In genomic region chr10:4431746-4432122, GRCm38 (mm10) we compare ENCODE assay signal across 8 mouse cellular contexts. TPM values are rescaled to one million over a fixed set of nuclear protein-coding genes. Genes with fewer than 3 reads are reported as not detected.
DNase-seq lines count a peak whose midpoint lies in the region; ATAC-seq and TF ChIP-seq lines count a peak whose summit lies in the region.

No protein-coding gene starts in this region.

- no peaks in the 10 kb centered on the region for H3K27me3 ChIP-seq in heart, adult 2 months (ENCODE audit: control insufficient read depth, insufficient read depth, low read length)
- no peaks in the 10 kb centered on the region for H3K27me3 ChIP-seq in thymus, adult 2 months (ENCODE audit: control insufficient read depth, insufficient read depth, low read length)
- H3K27me3 ChIP-seq in liver, embryonic 11.5 days (replicated peaks; ENCODE audit: control insufficient read depth, insufficient read depth, low read length), result no peaks in the 10 kb centered on the region

- peak overlapping the region; percentile 66 for H3K9ac ChIP-seq in heart, adult 2 months (ENCODE audit: low read depth, low read length)
- H3K9ac ChIP-seq in liver, embryonic 11.5 days (ENCODE audit: low read depth, low read length), result peak overlapping the region; percentile 89

- peaks cover 2% of the 10 kb centered on the region; the same call in 1 of the 2 replicates for H3K4me1 ChIP-seq in heart, adult 2 months (ENCODE audit: control insufficient read depth, insufficient read depth, low read length)
- peaks cover 9% of the 10 kb centered on the region for H3K4me1 ChIP-seq in thymus, adult 2 months (replicated peaks; ENCODE audit: control insufficient read depth, insufficient read depth, low read length)
- H3K4me1 ChIP-seq in liver, embryonic 11.5 days (replicated peaks; ENCODE audit: control insufficient read depth, insufficient read depth, low read length), result peaks cover 14% of the 10 kb centered on the region

- no peak for DNase-seq in heart, adult 2 months
- no peak for DNase-seq in heart, adult 8-10 months (ENCODE audit: low spot score)
- no peak for DNase-seq in thymus, adult 2 months
- DNase-seq in thymus, postnatal 36 days, result no peak
- no peak for DNase-seq in liver, embryonic 11.5 days (ENCODE audit: low spot score)
- no peak for DNase-seq in embryo, embryonic 11 days
- no peak for DNase-seq in ovary, postnatal 10 days (ENCODE audit: low spot score)
- DNase-seq in B cell, adult 2 months, result no peak

- peak overlapping the region; percentile 81 for H3K27ac ChIP-seq in heart, adult 2 months
- peak overlapping the region; percentile 1; the same call in 1 of the 2 replicates for H3K27ac ChIP-seq in thymus, adult 2 months (ENCODE audit: control insufficient read depth, insufficient read depth, low read length)
- H3K27ac ChIP-seq in liver, embryonic 11.5 days (ENCODE audit: low read depth, low read length), result peak overlapping the region; percentile 66

- H3K79me2 ChIP-seq in heart, adult 2 months (replicated peaks; ENCODE audit: control insufficient read depth, insufficient read depth, low read length), result no peaks in the 10 kb centered on the region

- intact Hi-C loops in heart, adult 2 months (cut with DNase I), result loop anchor here (1.0 to 5.0 kb wide), 3 partner anchors 44 to 1166 kb away; no protein-coding TSS in a partner anchor

- peak; percentile 9 for ATAC-seq in liver, embryonic 11.5 days (replicated peaks; ENCODE audit: low FRiP score)

- 15% methylated on average over 5 of the region's 5 CpGs for WGBS in heart, adult 2 months
- 12% methylated on average over 5 of the region's 5 CpGs for WGBS in thymus, adult 2 months
- 10% methylated on average over 5 of the region's 5 CpGs for WGBS in liver, embryonic 11.5 days

- H3K36me3 ChIP-seq in heart, adult 2 months (ENCODE audit: control insufficient read depth, insufficient read depth, low read length), result peaks cover 3% of the 10 kb centered on the region; the same call in 1 of the 2 replicates
- H3K36me3 ChIP-seq in thymus, adult 2 months (ENCODE audit: control insufficient read depth, insufficient read depth, low read length), result peaks cover 3% of the 10 kb centered on the region; the same call in 1 of the 2 replicates
- peaks cover 6% of the 10 kb centered on the region; the same call in 1 of the 2 replicates for H3K36me3 ChIP-seq in liver, embryonic 11.5 days (ENCODE audit: control insufficient read depth, insufficient read depth, low read length)

- H3K4me3 ChIP-seq in heart, adult 2 months, result peak overlapping the region; percentile 75
- peak overlapping the region; percentile 50 for H3K4me3 ChIP-seq in thymus, adult 2 months (ENCODE audit: control insufficient read depth, insufficient read depth, low read length)
- peak overlapping the region; percentile 63 for H3K4me3 ChIP-seq in liver, embryonic 11.5 days (ENCODE audit: low read depth, low read length)

- peak overlapping the region; percentile 82 for H3K4me2 ChIP-seq in liver, embryonic 11.5 days

- no peaks in the 10 kb centered on the region for H3K9me3 ChIP-seq in liver, embryonic 11.5 days (ENCODE audit: control insufficient read depth, low read length)

- no peak for TF ChIP-seq POLR2A in heart, adult 2 months (IDR thresholded peaks at IDR 0.05; ENCODE audit: insufficient read depth, low read depth, low read length)
- no peak for TF ChIP-seq POLR2A in thymus, adult 2 months (IDR thresholded peaks at IDR 0.05; ENCODE audit: control insufficient read depth, extremely low read depth, insufficient read depth, low read length, poor library complexity)

- no peak for TF ChIP-seq EP300 in heart, adult 2 months (IDR thresholded peaks at IDR 0.05; ENCODE audit: insufficient read depth, low read depth, low read length)

- TF ChIP-seq CTCF in heart, adult 2 months (IDR thresholded peaks at IDR 0.05), result no peak
- TF ChIP-seq CTCF in thymus, adult 2 months (IDR thresholded peaks at IDR 0.05; ENCODE audit: borderline replicate concordance, control insufficient read depth, extremely low read depth, insufficient read depth, low read length, poor library complexity), result no peak

RNA-seq across cellular contexts. Expression of gene Rmnd1, which starts 0.5 kb away (rescaled TPM):
- 10 to 100 TPM; 62.0 to 67.4 TPM for total RNA-seq in heart, adult 2 months (2021)
- polyA plus RNA-seq in heart, adult 2 months (2012; rRNA removed), result 51.1 and 161 TPM in 2 replicates
- total RNA-seq in heart, adult 8-10 months (2022), result 10 to 100 TPM; 62.1 to 76.7 (median 69.4) TPM
- 32.2 and 43.6 TPM in 2 replicates for polyA plus RNA-seq in thymus, adult 2 months (2012; rRNA removed)
- polyA plus RNA-seq in liver, embryonic 11.5 days (2014; fragmentation: Nextera tagmentation; extraction: Ambion mirVana), result 56.2 and 60.3 TPM in 2 replicates

RNA-seq across cellular contexts. Expression of gene Armt1, which starts 0.5 kb away (rescaled TPM):
- total RNA-seq in heart, adult 2 months (2021), result 1 to 10 TPM; 9.3 to 9.4 TPM
- 6.2 and 7.7 TPM in 2 replicates for polyA plus RNA-seq in heart, adult 2 months (2012; rRNA removed)
- 10 to 100 TPM in 1 of 4 experiments, 1 to 10 TPM in 3; 7.8 to 11.7 (median 9.1) TPM for total RNA-seq in heart, adult 8-10 months (2022)
- 22.1 and 23.1 TPM in 2 replicates for polyA plus RNA-seq in thymus, adult 2 months (2012; rRNA removed)
- 30.1 and 33.4 TPM in 2 replicates for polyA plus RNA-seq in liver, embryonic 11.5 days (2014; fragmentation: Nextera tagmentation; extraction: Ambion mirVana)

RNA-seq across cellular contexts. Expression of gene Zbtb2, which starts 43.8 kb away (rescaled TPM):
- total RNA-seq in heart, adult 2 months (2021), result 1 to 10 TPM; 4.9 to 6.1 TPM
- polyA plus RNA-seq in heart, adult 2 months (2012; rRNA removed), result 3.5 and 5.9 TPM in 2 replicates
- total RNA-seq in heart, adult 8-10 months (2022), result 1 to 10 TPM; 5.4 to 6.9 (median 5.7) TPM
- 32.8 and 37.9 TPM in 2 replicates for polyA plus RNA-seq in thymus, adult 2 months (2012; rRNA removed)
- 11.7 and 12.3 TPM in 2 replicates for polyA plus RNA-seq in liver, embryonic 11.5 days (2014; fragmentation: Nextera tagmentation; extraction: Ambion mirVana)

RNA-seq across cellular contexts. Expression of gene Ccdc170, which starts 50.6 kb away (rescaled TPM):
- total RNA-seq in heart, adult 2 months (2021), result under 1 TPM; 0.21 to 0.25 TPM
- 0.08 and 0.26 TPM in 2 replicates for polyA plus RNA-seq in heart, adult 2 months (2012; rRNA removed)
- total RNA-seq in heart, adult 8-10 months (2022), result under 1 TPM; 0.16 to 0.34 (median 0.23) TPM
- 0.24 and 0.33 TPM in 2 replicates for polyA plus RNA-seq in thymus, adult 2 months (2012; rRNA removed)
- polyA plus RNA-seq in liver, embryonic 11.5 days (2014; fragmentation: Nextera tagmentation; extraction: Ambion mirVana), result not detected in 2 replicates

Comparison
In these comparisons a context has a peak if more than half of its experiments do, and no peak if none do; other contexts are left out.
1. H3K27ac ChIP-seq: peak in every context shown above with its lines; median percentile 81 in heart, adult 2 months; 66 in liver, embryonic 11.5 days; 1 in thymus, adult 2 months.